Mouse (Mus musculus): ENCODE measurements around the gene Isg20l2. TPM values are rescaled to one million over a fixed set of nuclear protein-coding genes. Genes with fewer than 3 reads are reported as not detected.
"Not testable (repeated sequence)": the region's sequence is repeated elsewhere in the genome, so short reads cannot be mapped to it uniquely, and the experiment has no call there.

Isg20l2 gene
- polyA plus RNA-seq, 1 experiment from 2014 or later = 20.2 TPM

DNA sequence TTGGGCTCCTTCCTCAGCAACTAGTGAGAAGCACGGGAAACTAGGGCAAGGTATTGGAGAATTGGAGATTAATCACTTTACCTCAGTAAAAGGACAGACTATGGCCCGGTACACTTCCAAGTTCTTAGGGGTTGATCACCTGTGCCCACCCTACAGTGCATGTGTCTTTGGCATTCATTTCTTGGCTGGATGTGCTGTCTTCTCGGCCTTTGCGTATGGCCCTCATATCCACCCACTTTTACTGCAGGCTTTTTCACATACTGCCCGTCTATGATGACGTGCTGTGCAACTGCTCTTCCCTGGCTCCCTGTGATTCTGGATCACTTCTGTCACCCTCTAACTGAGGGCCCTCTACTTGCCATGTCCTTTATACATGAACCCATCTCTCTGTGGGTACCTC is 43.7 kb upstream of the Isg20l2 start:
- Histone ChIP-seq H3K27ac (replicated peaks) (no peak overlapping the region), H3K4me3 (ENCODE audit: low read depth, low read length) (no peak overlapping the region), H3K27me3 (ENCODE audit: control insufficient read depth, insufficient read depth, low read length) (no peaks in the 10 kb centered on the region), H3K4me2 (replicated peaks; ENCODE audit: low read depth) (peak overlapping the region; percentile 53; the same call in 1 of the 2 replicates), H3K9me3 (ENCODE audit: control insufficient read depth, low read length) (no peaks in the 10 kb centered on the region), H3K36me3 (ENCODE audit: control insufficient read depth, insufficient read depth, low read length) (no peaks in the 10 kb centered on the region), H3K4me1 (replicated peaks; ENCODE audit: control insufficient read depth, insufficient read depth) (peaks cover 5% of the 10 kb centered on the region), H3K9ac (ENCODE audit: low read length) (no peak overlapping the region)
- TF ChIP-seq CTCF (IDR thresholded peaks at IDR 0.05; ENCODE audit: low read depth) (no peak), EP300 (optimal IDR thresholded peaks at IDR 0.05) (no peak)
- no peak for ATAC-seq (ENCODE audit: low FRiP score, low TSS enrichment)
- 89% methylated on average over 6 of the region's 6 CpGs for WGBS
- no peak for DNase-seq (ENCODE audit: low spot score)

DNA sequence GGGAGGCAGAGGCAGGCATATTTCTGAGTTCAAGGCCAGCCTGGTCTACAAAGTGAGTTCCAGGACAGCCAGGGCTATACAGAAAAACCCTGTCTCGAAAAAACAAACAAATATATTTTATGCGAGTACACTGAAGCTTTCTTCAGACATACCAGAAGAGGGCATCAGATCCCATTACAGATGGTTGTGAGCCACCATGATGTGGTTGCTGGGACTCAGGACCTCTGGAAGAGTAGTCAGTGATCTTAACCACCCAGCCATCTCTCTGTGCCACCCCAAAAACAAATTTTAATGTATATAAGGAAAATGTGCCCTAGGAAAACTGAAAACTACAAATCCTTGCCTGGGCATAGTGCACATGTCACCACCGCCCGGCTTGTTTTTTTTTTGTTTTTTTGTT is 42.7 kb upstream of the Isg20l2 start:
- H3K27me3 ChIP-seq (ENCODE audit: control insufficient read depth, insufficient read depth, low read length); ATAC-seq (ENCODE audit: low FRiP score, low TSS enrichment); H3K9me3 ChIP-seq (ENCODE audit: control insufficient read depth, low read length); H3K4me2 ChIP-seq (replicated peaks; ENCODE audit: low read depth); H3K4me1 ChIP-seq (replicated peaks; ENCODE audit: control insufficient read depth, insufficient read depth); H3K9ac ChIP-seq (ENCODE audit: low read length); DNase-seq (ENCODE audit: low spot score); H3K4me3 ChIP-seq (ENCODE audit: low read depth, low read length); H3K27ac ChIP-seq (replicated peaks); H3K36me3 ChIP-seq (ENCODE audit: control insufficient read depth, insufficient read depth, low read length): not testable (repeated sequence)
- WGBS = 84% methylated on average over 4 of the region's 4 CpGs
- peak; percentile 38 for TF ChIP-seq CTCF (IDR thresholded peaks at IDR 0.05; ENCODE audit: low read depth)

DNA sequence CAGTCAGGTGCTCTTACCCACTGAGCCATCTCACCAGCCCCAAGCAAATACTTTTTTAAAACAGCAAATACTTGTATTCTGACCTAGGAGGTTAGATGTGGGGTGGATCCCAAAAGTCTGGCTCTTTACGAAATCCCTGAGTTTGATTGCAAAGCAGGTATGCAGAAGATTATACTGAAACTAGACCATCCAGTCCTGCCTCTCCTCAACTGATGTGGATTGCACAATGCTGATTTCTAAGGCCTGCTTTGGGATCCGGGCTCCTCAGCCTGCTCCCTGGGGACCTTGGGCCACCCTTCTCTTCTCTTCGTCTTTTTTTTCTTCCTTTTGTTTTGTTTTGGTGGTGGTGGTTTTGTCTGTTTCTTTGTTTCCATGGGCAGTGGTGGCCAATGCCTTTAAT is 38.6 kb upstream of the Isg20l2 start:
- DNase-seq (ENCODE audit: low spot score) (no peak), ATAC-seq (ENCODE audit: low FRiP score, low TSS enrichment) (no peak)
- Histone ChIP-seq H3K27me3 (ENCODE audit: control insufficient read depth, insufficient read depth, low read length) (no peaks in the 10 kb centered on the region), H3K36me3 (ENCODE audit: control insufficient read depth, insufficient read depth, low read length) (no peaks in the 10 kb centered on the region), H3K4me3 (ENCODE audit: low read depth, low read length) (no peak overlapping the region), H3K4me1 (replicated peaks; ENCODE audit: control insufficient read depth, insufficient read depth) (no peaks in the 10 kb centered on the region), H3K27ac (replicated peaks) (no peak overlapping the region), H3K9me3 (ENCODE audit: control insufficient read depth, low read length) (no peaks in the 10 kb centered on the region), H3K9ac (ENCODE audit: low read length) (no peak overlapping the region), H3K4me2 (replicated peaks; ENCODE audit: low read depth) (no peak overlapping the region)
- 69% methylated on average over 3 of the region's 3 CpGs for WGBS
- TF ChIP-seq CTCF (IDR thresholded peaks at IDR 0.05; ENCODE audit: low read depth) (no peak), EP300 (optimal IDR thresholded peaks at IDR 0.05) (no peak)

- ATAC-seq (ENCODE audit: low FRiP score, low TSS enrichment) (no peak), DNase-seq (ENCODE audit: low spot score) (no peak)
- no peaks in the 10 kb centered on the region for H3K4me1 ChIP-seq (replicated peaks; ENCODE audit: control insufficient read depth, insufficient read depth)
- TF ChIP-seq CTCF (IDR thresholded peaks at IDR 0.05; ENCODE audit: low read depth) (no peak), EP300 (optimal IDR thresholded peaks at IDR 0.05) (no peak)
- H3K27ac ChIP-seq (replicated peaks) = no peak overlapping the region
- H3K4me2 ChIP-seq (replicated peaks; ENCODE audit: low read depth) = no peak overlapping the region
- no peak overlapping the region for H3K9ac ChIP-seq (ENCODE audit: low read length)
- no peak overlapping the region for H3K4me3 ChIP-seq (ENCODE audit: low read depth, low read length)
- H3K27me3 ChIP-seq (ENCODE audit: control insufficient read depth, insufficient read depth, low read length) = no peaks in the 10 kb centered on the region
- no peaks in the 10 kb centered on the region for H3K36me3 ChIP-seq (ENCODE audit: control insufficient read depth, insufficient read depth, low read length)
- WGBS = 66% methylated on average over 3 of the region's 3 CpGs
- no peaks in the 10 kb centered on the region for H3K9me3 ChIP-seq (ENCODE audit: control insufficient read depth, low read length)
Measured at GRCm38 (mm10) chr3:87893367-87893905, 36.7 kb upstream of the Isg20l2 start.

DNA sequence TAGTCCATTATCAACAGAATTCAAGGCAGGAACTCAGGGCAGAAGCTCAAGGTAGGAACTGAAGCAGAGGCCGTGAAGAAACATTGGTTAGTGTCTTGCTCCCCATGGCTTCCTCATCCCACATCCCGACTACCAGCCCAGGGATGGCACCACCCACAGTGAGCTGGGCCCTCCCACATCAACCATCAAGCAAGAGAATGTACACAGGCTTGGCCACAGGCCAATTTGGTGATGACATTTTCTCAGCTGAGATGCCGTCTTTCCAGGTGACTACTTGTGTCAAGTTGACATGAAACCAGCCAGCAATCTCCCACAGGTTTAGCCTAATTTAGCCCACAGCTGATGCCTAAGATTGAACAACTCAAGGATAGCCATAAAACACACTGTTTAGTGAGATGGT is 30.8 kb upstream of the Isg20l2 start:
- DNase-seq (ENCODE audit: low spot score) = peak; percentile 16
- no peak overlapping the region for H3K4me3 ChIP-seq (ENCODE audit: low read depth, low read length)
- no peak overlapping the region for H3K4me2 ChIP-seq (replicated peaks; ENCODE audit: low read depth)
- no peak overlapping the region for H3K9ac ChIP-seq (ENCODE audit: low read length)
- 66% methylated on average over 3 of the region's 3 CpGs for WGBS
- no peaks in the 10 kb centered on the region for H3K36me3 ChIP-seq (ENCODE audit: control insufficient read depth, insufficient read depth, low read length)
- no peak for ATAC-seq (ENCODE audit: low FRiP score, low TSS enrichment)
- no peaks in the 10 kb centered on the region for H3K9me3 ChIP-seq (ENCODE audit: control insufficient read depth, low read length)
- no peak for TF ChIP-seq CTCF (IDR thresholded peaks at IDR 0.05; ENCODE audit: low read depth)
- no peak for TF ChIP-seq EP300 (optimal IDR thresholded peaks at IDR 0.05)
- H3K27ac ChIP-seq (replicated peaks) = no peak overlapping the region
- H3K4me1 ChIP-seq (replicated peaks; ENCODE audit: control insufficient read depth, insufficient read depth) = no peaks in the 10 kb centered on the region
- no peaks in the 10 kb centered on the region for H3K27me3 ChIP-seq (ENCODE audit: control insufficient read depth, insufficient read depth, low read length)

DNA sequence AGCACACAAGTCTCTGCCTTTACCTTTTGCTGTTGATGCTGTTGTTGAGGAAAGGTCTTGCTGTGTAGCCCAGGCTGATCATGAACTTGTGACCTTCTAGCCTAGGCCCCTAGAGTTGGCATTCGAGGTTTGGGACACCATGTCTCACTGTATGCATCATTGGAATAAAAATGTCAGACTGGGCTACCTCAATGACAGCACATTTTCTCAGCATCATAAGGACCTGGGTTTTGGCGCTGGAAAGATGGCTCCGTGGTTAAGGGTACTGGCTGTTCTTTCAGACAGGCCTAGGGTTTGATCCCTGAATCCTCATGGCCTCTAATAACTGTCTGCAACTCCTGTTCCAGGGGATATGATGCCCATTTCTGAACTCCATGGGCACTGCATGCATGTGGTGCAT is 30.3 kb upstream of the Isg20l2 start:
- no peak overlapping the region for H3K27ac ChIP-seq (replicated peaks)
- DNase-seq (ENCODE audit: low spot score) (no peak), ATAC-seq (ENCODE audit: low FRiP score, low TSS enrichment) (no peak)
- no peak for TF ChIP-seq EP300 (optimal IDR thresholded peaks at IDR 0.05)
- TF ChIP-seq CTCF (IDR thresholded peaks at IDR 0.05; ENCODE audit: low read depth) = no peak
- no peak overlapping the region for H3K9ac ChIP-seq (ENCODE audit: low read length)
- no peaks in the 10 kb centered on the region for H3K27me3 ChIP-seq (ENCODE audit: control insufficient read depth, insufficient read depth, low read length)
- no peaks in the 10 kb centered on the region for H3K4me1 ChIP-seq (replicated peaks; ENCODE audit: control insufficient read depth, insufficient read depth)
- no peaks in the 10 kb centered on the region for H3K36me3 ChIP-seq (ENCODE audit: control insufficient read depth, insufficient read depth, low read length)
- no peak overlapping the region for H3K4me3 ChIP-seq (ENCODE audit: low read depth, low read length)
- WGBS = 74% methylated on average over 3 of the region's 3 CpGs
- H3K4me2 ChIP-seq (replicated peaks; ENCODE audit: low read depth) = no peak overlapping the region
- H3K9me3 ChIP-seq (ENCODE audit: control insufficient read depth, low read length) = no peaks in the 10 kb centered on the region

Data from stomach, postnatal 0 days (tissue).